Mouse (Mus musculus) forebrain, embryonic 16.5 days (tissue): Measurements from ENCODE around the gene Kif5c. TPM values are rescaled to one million over a fixed set of nuclear protein-coding genes. Genes with fewer than 3 reads are reported as not detected.

Experiments
- ATAC-seq: fragments of 200-750 bp; cut with Nextera tagmentation; 2 replicates; pipeline ENCODE4 v1.8.0; 2017; ENCODE audit warnings: mild to moderate bottlenecking, moderate library complexity
- H3K27ac ChIP-seq: fragments of 300-500 bp; sonication (generic); 2 replicates; pipeline ENCODE4 v1.5.1; 2014; ENCODE audit warnings: low read length, control low read depth
- H3K27me3 ChIP-seq: fragments of 300-500 bp; sonication (generic); replicated peaks from 2 replicates; pipeline ENCODE4 v1.6.1; 2014; ENCODE audit warnings: low read length; ENCODE audit not compliant: control insufficient read depth, insufficient read depth
- H3K36me3 ChIP-seq: fragments of 300-500 bp; sonication (generic); 2 replicates; pipeline ENCODE4 v1.6.1; 2014; ENCODE audit not compliant: control insufficient read depth, insufficient read depth
- H3K4me1 ChIP-seq: fragments of 300-500 bp; sonication (generic); replicated peaks from 2 replicates; pipeline ENCODE4 v1.6.1; 2014; ENCODE audit warnings: low read length; ENCODE audit not compliant: control insufficient read depth, insufficient read depth
- H3K4me2 ChIP-seq: fragments of 300-500 bp; sonication (generic); 2 replicates; pipeline ENCODE4 v1.6.1; 2014; ENCODE audit warnings: mild to moderate bottlenecking, low read length, control low read depth
- H3K4me3 ChIP-seq: fragments of 300-500 bp; sonication (generic); replicated peaks from 2 replicates; pipeline ENCODE4 v1.5.1; 2014; ENCODE audit warnings: mild to moderate bottlenecking, low read length, control low read depth
- H3K9ac ChIP-seq: fragments of 300-500 bp; sonication (generic); replicated peaks from 2 replicates; pipeline ENCODE4 v1.6.1; 2014; ENCODE audit warnings: low read depth, low read length, control low read depth
- H3K9me3 ChIP-seq: fragments of 300-500 bp; sonication (generic); 2 replicates; pipeline ENCODE4 v1.6.1; 2016; ENCODE audit warnings: low read length; ENCODE audit not compliant: control insufficient read depth
- WGBS: fragments of 180-500 bp; shearing (Covaris S2); extraction: QIAGEN DNeasy Blood & Tissue Kit; methylation state at CpG from one replicate; pipeline ENCODE4 v1.1.7; 2014; 5-methylcytosine and 5-hydroxymethylcytosine counted together
- polyA plus RNA-seq: library from polyadenylated mRNA; unstranded; fragments of >200 nt; fragmentation: Nextera tagmentation; extraction: Ambion mirVana; gene quantifications from 2 replicates; pipeline ENCODE4 v1.2.1, GENCODE M21; 2015

Gene Kif5c
- 173 and 180 TPM in 2 replicates for polyA plus RNA-seq

- H3K27me3 ChIP-seq = no peaks in the 10 kb centered on the region
- peak; percentile 98 for ATAC-seq
- no peaks in the 10 kb centered on the region for H3K9me3 ChIP-seq
- WGBS = 5% methylated on average over 54 of the region's 54 CpGs
- peak within 1 kb of the TSS; percentile 98 for H3K4me3 ChIP-seq
- peak within 1 kb of the TSS; percentile 99 for H3K9ac ChIP-seq
- peak within 1 kb of the TSS; percentile 92 for H3K27ac ChIP-seq
- peak within 1 kb of the TSS; percentile 57 for H3K4me2 ChIP-seq
- H3K36me3 ChIP-seq = peaks cover 5% of the 10 kb centered on the region; the same call in 1 of the 2 replicates
- H3K4me1 ChIP-seq = peaks cover 16% of the 10 kb centered on the region
Measured at GRCm38 (mm10) chr2:49618829-49619718, at the start of gene Kif5c. Gene Kif5c, plus strand, starts transcription at chr2:49619298.

- Histone ChIP-seq H3K36me3 (no peaks in the 10 kb centered on the region), H3K9ac (no peak overlapping the region), H3K27me3 (no peaks in the 10 kb centered on the region), H3K4me2 (peak overlapping the region; percentile 9), H3K9me3 (no peaks in the 10 kb centered on the region), H3K4me1 (peaks cover 34% of the 10 kb centered on the region), H3K4me3 (no peak overlapping the region), H3K27ac (peak overlapping the region; percentile 65)
- peak; percentile 71 for ATAC-seq
- 22% methylated on average over 16 of the region's 16 CpGs for WGBS
Measured at GRCm38 (mm10) chr2:49569862-49570777, 49.0 kb upstream of the Kif5c start.

- Histone ChIP-seq H3K27ac (no peak overlapping the region; the same call in 1 of the 2 replicates), H3K36me3 (no peaks in the 10 kb centered on the region), H3K27me3 (no peaks in the 10 kb centered on the region), H3K9ac (no peak overlapping the region), H3K9me3 (no peaks in the 10 kb centered on the region), H3K4me2 (no peak overlapping the region), H3K4me1 (peaks cover 34% of the 10 kb centered on the region), H3K4me3 (no peak overlapping the region)
- WGBS = 36% methylated on average over 6 of the region's 6 CpGs
- ATAC-seq = peak; percentile 19
Measured at GRCm38 (mm10) chr2:49570778-49571101, 48.4 kb upstream of the Kif5c start.

GRCm38 (mm10) chr2:49571159-49571920 is 47.8 kb upstream of the Kif5c start:
- H3K27ac ChIP-seq = peak overlapping the region; percentile 85
- 65% methylated on average over 11 of the region's 11 CpGs for WGBS
- H3K9ac ChIP-seq = no peak overlapping the region; the same call in 1 of the 2 replicates
- no peaks in the 10 kb centered on the region for H3K36me3 ChIP-seq
- no peaks in the 10 kb centered on the region for H3K9me3 ChIP-seq
- H3K27me3 ChIP-seq = no peaks in the 10 kb centered on the region
- H3K4me3 ChIP-seq = no peak overlapping the region
- peaks cover 34% of the 10 kb centered on the region for H3K4me1 ChIP-seq
- H3K4me2 ChIP-seq = peak overlapping the region; percentile 47
- ATAC-seq = no peak

- peak; percentile 73 for ATAC-seq
- Histone ChIP-seq H3K4me2 (peak overlapping the region; percentile 47), H3K9ac (peak overlapping the region; percentile 27), H3K9me3 (no peaks in the 10 kb centered on the region), H3K4me1 (peaks cover 34% of the 10 kb centered on the region), H3K36me3 (no peaks in the 10 kb centered on the region), H3K27ac (peak overlapping the region; percentile 85), H3K4me3 (peak overlapping the region; percentile 26; the same call in 1 of the 2 replicates), H3K27me3 (no peaks in the 10 kb centered on the region)
- 21% methylated on average over 12 of the region's 12 CpGs for WGBS
Measured at GRCm38 (mm10) chr2:49572111-49572642, 46.9 kb upstream of the Kif5c start.

- 54% methylated on average over 9 of the region's 9 CpGs for WGBS
- Histone ChIP-seq H3K4me1 (peaks cover 34% of the 10 kb centered on the region), H3K27me3 (no peaks in the 10 kb centered on the region)
Measured at GRCm38 (mm10) chr2:49572684-49573083, 46.4 kb upstream of the Kif5c start.

GRCm38 (mm10) chr2:49573282-49573681 is 45.8 kb upstream of the Kif5c start:
- Histone ChIP-seq H3K4me3 (no peak overlapping the region), H3K4me1 (peaks cover 34% of the 10 kb centered on the region), H3K27me3 (no peaks in the 10 kb centered on the region), H3K36me3 (no peaks in the 10 kb centered on the region), H3K9me3 (no peaks in the 10 kb centered on the region), H3K9ac (no peak overlapping the region), H3K4me2 (no peak overlapping the region), H3K27ac (no peak overlapping the region)
- ATAC-seq = no peak
- WGBS = 90% methylated on average over 3 of the region's 3 CpGs

More at GRCm38 (mm10) chr2:49572684-49573083, 46.4 kb upstream of the Kif5c start:
- ATAC-seq = no peak
- H3K9me3 ChIP-seq = no peaks in the 10 kb centered on the region
- H3K4me2 ChIP-seq = peak overlapping the region; percentile 47
- H3K4me3 ChIP-seq = no peak overlapping the region
- peak overlapping the region; percentile 85 for H3K27ac ChIP-seq
- peak overlapping the region; percentile 27 for H3K9ac ChIP-seq
- no peaks in the 10 kb centered on the region for H3K36me3 ChIP-seq

- H3K4me3 ChIP-seq = no peak overlapping the region
- no peaks in the 10 kb centered on the region for H3K4me1 ChIP-seq
- no peak overlapping the region for H3K9ac ChIP-seq
- H3K27me3 ChIP-seq = no peaks in the 10 kb centered on the region
- WGBS = 85% methylated on average over 3 of the region's 3 CpGs
- no peak overlapping the region for H3K4me2 ChIP-seq
- no peak for ATAC-seq
- H3K27ac ChIP-seq = no peak overlapping the region
- H3K36me3 ChIP-seq = no peaks in the 10 kb centered on the region
- H3K9me3 ChIP-seq = no peaks in the 10 kb centered on the region
Measured at GRCm38 (mm10) chr2:49580585-49580984, 38.5 kb upstream of the Kif5c start.
